Comparison of ENCODE assay signal across 10 mouse cellular contexts in the genomic region with DNA sequence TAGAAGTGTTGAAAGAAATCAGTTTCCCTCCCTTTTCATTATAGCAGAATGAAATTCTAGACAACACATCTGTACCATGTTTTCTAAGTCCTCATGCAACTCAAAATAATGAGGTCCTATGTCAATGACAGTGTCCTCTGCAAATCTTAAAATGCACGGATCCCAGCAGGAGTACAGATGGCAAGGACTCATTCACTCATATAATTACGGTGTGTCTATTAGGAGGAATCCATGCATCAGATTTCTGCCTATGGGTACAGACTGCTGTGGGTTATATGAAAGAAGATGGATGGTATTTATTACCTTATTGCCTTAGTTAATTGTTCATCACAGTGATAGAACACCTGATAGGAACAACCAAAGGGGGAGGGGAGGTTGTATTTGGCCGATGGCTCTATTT.
A peak's percentile ranks its signal among the peaks of the same experiment; 100 is the strongest.
DNase-seq lines count a peak whose midpoint lies in the region; ATAC-seq and TF ChIP-seq lines count a peak whose summit lies in the region.
"Had no signal": no experiment of that assay in that cellular context is flagged by ENCODE, and none has a peak within 500 bp of the region (broad histone marks: within the 10 kb centered on the region; RNA-seq: fewer than 3 reads in every experiment).

No protein-coding gene starts in this region.

- no peak overlapping the region for H3K4me2 ChIP-seq in hindbrain, embryonic 14.5 days (replicated peaks)
- H3K4me2 ChIP-seq in midbrain, embryonic 11.5 days: no peak overlapping the region

- no peak for TF ChIP-seq EP300 in heart, adult 2 months (IDR thresholded peaks at IDR 0.05; ENCODE audit: insufficient read depth, low read depth, low read length)

- no peak for DNase-seq in heart, adult 2 months
- no peak for DNase-seq in heart, adult 8-10 months (ENCODE audit: low spot score)
- DNase-seq in brain, embryonic 14.5 days (ENCODE audit: low read depth): peak; percentile 42
- no peak for DNase-seq in hindbrain, embryonic 14.5 days (ENCODE audit: low spot score)
- DNase-seq in midbrain, embryonic 11.5 days (ENCODE audit: low spot score, missing footprints): no peak
- DNase-seq in cerebellum, adult 18-20 months: no peak
- no peak for DNase-seq in thymus, postnatal 0 days (ENCODE audit: low spot score)
- no peak for DNase-seq in layer of hippocampus, postnatal 25 days (ENCODE audit: extremely low spot score in 1 of 2, low spot score in 1 of 2)
- DNase-seq: cerebellum, adult 2 months; thymus, postnatal 14 days had no signal

- no peaks in the 10 kb centered on the region for H3K9me3 ChIP-seq in hindbrain, embryonic 14.5 days (ENCODE audit: control insufficient read depth, low read length)
- H3K9me3 ChIP-seq in midbrain, embryonic 11.5 days (ENCODE audit: control insufficient read depth, low read length): no peaks in the 10 kb centered on the region

- 66% methylated on average over 3 of the region's 3 CpGs for WGBS in heart, adult 2 months
- 23% methylated on average over 3 of the region's 3 CpGs for WGBS in hindbrain, embryonic 14.5 days
- WGBS in midbrain, embryonic 11.5 days: 58% methylated on average over 3 of the region's 3 CpGs

- H3K27ac ChIP-seq in heart, adult 2 months: peak overlapping the region; percentile 87
- peak overlapping the region; percentile 81 for H3K27ac ChIP-seq in hindbrain, embryonic 14.5 days
- H3K27ac ChIP-seq in midbrain, embryonic 11.5 days (ENCODE audit: low read depth, low read length): peak overlapping the region; percentile 92

- H3K9ac ChIP-seq in heart, adult 2 months (ENCODE audit: low read depth, low read length): no peak overlapping the region
- H3K9ac ChIP-seq in hindbrain, embryonic 14.5 days: no peak overlapping the region
- no peak overlapping the region; the same call in 1 of the 2 replicates for H3K9ac ChIP-seq in midbrain, embryonic 11.5 days (ENCODE audit: low read length)

- TF ChIP-seq POLR2A in heart, adult 2 months (IDR thresholded peaks at IDR 0.05; ENCODE audit: insufficient read depth, low read depth, low read length): no peak
- TF ChIP-seq POLR2A in brain, embryonic 14.5 days (IDR thresholded peaks at IDR 0.05; ENCODE audit: borderline replicate concordance, extremely low read depth, insufficient read depth, insufficient read length, poor library complexity, severe bottlenecking): no peak

- intact Hi-C loops in heart, adult 2 months (cut with DNase I): loop anchor here (5.0 kb wide), 2 partner anchors 39 to 199 kb away; partner anchors contain the start of gene Vim

- H3K27me3 ChIP-seq in heart, adult 2 months (ENCODE audit: control insufficient read depth, insufficient read depth, low read length): no peaks in the 10 kb centered on the region
- H3K27me3 ChIP-seq in hindbrain, embryonic 14.5 days (ENCODE audit: control insufficient read depth, insufficient read depth, low read length): no peaks in the 10 kb centered on the region
- no peaks in the 10 kb centered on the region for H3K27me3 ChIP-seq in midbrain, embryonic 11.5 days (ENCODE audit: control insufficient read depth, insufficient read depth, low read length)

- H3K4me3 ChIP-seq in heart, adult 2 months: no peak overlapping the region
- no peak overlapping the region for H3K4me3 ChIP-seq in hindbrain, embryonic 14.5 days (replicated peaks; ENCODE audit: low read length)
- no peak overlapping the region for H3K4me3 ChIP-seq in midbrain, embryonic 11.5 days (ENCODE audit: low read depth, low read length)

- peaks cover 14% of the 10 kb centered on the region for H3K4me1 ChIP-seq in heart, adult 2 months (ENCODE audit: control insufficient read depth, insufficient read depth, low read length)
- peaks cover 19% of the 10 kb centered on the region for H3K4me1 ChIP-seq in hindbrain, embryonic 14.5 days (replicated peaks; ENCODE audit: control insufficient read depth, insufficient read depth, low read length)
- H3K4me1 ChIP-seq in midbrain, embryonic 11.5 days (ENCODE audit: control insufficient read depth, insufficient read depth, low read length): peaks cover 22% of the 10 kb centered on the region

- H3K36me3 ChIP-seq in heart, adult 2 months (ENCODE audit: control insufficient read depth, insufficient read depth, low read length): peaks cover 5% of the 10 kb centered on the region
- no peaks in the 10 kb centered on the region for H3K36me3 ChIP-seq in hindbrain, embryonic 14.5 days (replicated peaks; ENCODE audit: control insufficient read depth, insufficient read depth)
- no peaks in the 10 kb centered on the region for H3K36me3 ChIP-seq in midbrain, embryonic 11.5 days (ENCODE audit: control insufficient read depth, insufficient read depth, low read length)

- TF ChIP-seq CTCF in heart, adult 2 months (IDR thresholded peaks at IDR 0.05): no peak
- TF ChIP-seq CTCF in brain, embryonic 14.5 days (IDR thresholded peaks at IDR 0.05; ENCODE audit: borderline replicate concordance, extremely low read depth, insufficient read depth, insufficient read length): no peak

- ATAC-seq in hindbrain, embryonic 14.5 days (ENCODE audit: low FRiP score): no peak; the same call in 1 of the 2 replicates
- ATAC-seq in midbrain, embryonic 11.5 days (ENCODE audit: low FRiP score): 0 out of 2 replicates have a peak, but pooled peaks have one; percentile 5

- no peaks in the 10 kb centered on the region for H3K79me2 ChIP-seq in heart, adult 2 months (replicated peaks; ENCODE audit: control insufficient read depth, insufficient read depth, low read length)
